Mouse (Mus musculus) pancreas, adult 10 weeks (tissue): ENCODE results near the gene Gm21921. TPM values are rescaled to one million over a fixed set of nuclear protein-coding genes. Genes with fewer than 3 reads are reported as not detected.

Experiments
- polyA plus RNA-seq: library from polyadenylated mRNA; stranded (reverse); fragments of 350-450 nt; fragmentation: Illumina TruSeq; extraction: RNeasy Lipid Tissue Mini Kit (QIAGEN cat#74804); gene quantifications from one replicate; pipeline ENCODE4 v1.2.3, GENCODE M21; 2015; ENCODE audit warnings: low read depth, low replicate concordance; ENCODE audit not compliant: insufficient read depth

Gm21921 gene
- polyA plus RNA-seq: not detected

DNA sequence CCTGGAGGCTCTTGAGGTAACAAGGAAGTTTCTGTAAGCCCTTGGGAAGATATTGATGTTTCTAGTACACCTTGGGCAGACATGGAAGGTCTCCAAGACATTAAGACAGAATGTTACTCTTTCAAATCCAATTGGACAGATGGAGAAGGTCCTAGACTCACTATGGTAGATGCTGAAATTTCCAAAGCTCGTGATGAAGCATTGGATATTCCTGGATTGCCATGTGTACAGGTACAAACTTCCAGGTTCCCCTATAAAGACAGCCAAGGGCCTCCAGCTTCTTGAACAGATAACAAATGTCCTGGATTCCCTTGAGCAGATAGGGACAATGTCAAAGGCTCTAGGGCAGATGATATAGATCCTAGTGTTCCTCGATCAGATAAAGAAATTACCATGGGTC is at the start of gene Gm21921:
TSS of gene Gm21921 (minus strand) at position 101 of the 400 bp plus-strand sequence.

